Mouse (Mus musculus): ENCODE measurements around the gene Abca5. TPM values are rescaled to one million over a fixed set of nuclear protein-coding genes. Genes with fewer than 3 reads are reported as not detected.

Gene Abca5
- polyA plus RNA-seq, 1 experiment from 2014 or later = 3.3 TPM

GRCm38 (mm10) chr11:110252256-110252655 lies 85.3 kb downstream of the Abca5 start:
- H3K36me3 ChIP-seq = no peaks in the 10 kb centered on the region
- H3K27ac ChIP-seq = no peak overlapping the region
- H3K4me1 ChIP-seq = 0 out of 2 replicates have a peak, but pooled peaks cover 4% of the 10 kb centered on the region
- ATAC-seq (replicated peaks; ENCODE audit: low FRiP score) = no peak
- H3K9ac ChIP-seq = no peak overlapping the region
- no peak overlapping the region for H3K4me2 ChIP-seq
- no peaks in the 10 kb centered on the region for H3K9me3 ChIP-seq (replicated peaks)
- no peaks in the 10 kb centered on the region for H3K27me3 ChIP-seq
- H3K4me3 ChIP-seq (replicated peaks) = no peak overlapping the region
- WGBS = 71% methylated on average over 3 of the region's 3 CpGs

GRCm38 (mm10) chr11:110251534-110251933 lies 86.0 kb downstream of the Abca5 start, which contains the start of gene Abca6:
TSS of gene Abca6 (minus strand) at chr11:110251776.
- Histone ChIP-seq H3K4me1 (0 out of 2 replicates have a peak, but pooled peaks cover 4% of the 10 kb centered on the region), H3K9ac (no peak within 1 kb of the TSS), H3K36me3 (no peaks in the 10 kb centered on the region), H3K4me3 (replicated peaks) (peak within 1 kb of the TSS; percentile 27), H3K27me3 (no peaks in the 10 kb centered on the region), H3K9me3 (replicated peaks) (no peaks in the 10 kb centered on the region), H3K27ac (no peak within 1 kb of the TSS), H3K4me2 (peak within 1 kb of the TSS; percentile 47)
- 17% methylated on average over 8 of the region's 8 CpGs for WGBS
- ATAC-seq (replicated peaks; ENCODE audit: low FRiP score) = no peak

GRCm38 (mm10) chr11:110244730-110245129 lies 92.8 kb downstream of the Abca5 start:
- Histone ChIP-seq H3K4me1 (no peaks in the 10 kb centered on the region), H3K9ac (no peak overlapping the region), H3K9me3 (replicated peaks) (no peaks in the 10 kb centered on the region), H3K4me3 (replicated peaks) (no peak overlapping the region), H3K36me3 (no peaks in the 10 kb centered on the region), H3K4me2 (no peak overlapping the region), H3K27ac (no peak overlapping the region), H3K27me3 (no peaks in the 10 kb centered on the region)
- 78% methylated on average over 10 of the region's 10 CpGs for WGBS
- ATAC-seq (replicated peaks; ENCODE audit: low FRiP score) = no peak

- no peak overlapping the region for H3K27ac ChIP-seq
Observed at GRCm38 (mm10) chr11:110237466-110237865, 100.0 kb downstream of the Abca5 start.

GRCm38 (mm10) chr11:110232975-110233374 lies 104.5 kb downstream of the Abca5 start:
- H3K4me1 ChIP-seq = no peaks in the 10 kb centered on the region
- no peaks in the 10 kb centered on the region for H3K27me3 ChIP-seq
- no peak for ATAC-seq (replicated peaks; ENCODE audit: low FRiP score)
- H3K9ac ChIP-seq = no peak overlapping the region
- H3K4me2 ChIP-seq = no peak overlapping the region
- H3K36me3 ChIP-seq = no peaks in the 10 kb centered on the region
- H3K27ac ChIP-seq = no peak overlapping the region
- no peak overlapping the region for H3K4me3 ChIP-seq (replicated peaks)
- no peaks in the 10 kb centered on the region for H3K9me3 ChIP-seq (replicated peaks)

More at GRCm38 (mm10) chr11:110237466-110237865, 100.0 kb downstream of the Abca5 start:
- Histone ChIP-seq H3K4me1 (no peaks in the 10 kb centered on the region), H3K9me3 (replicated peaks) (no peaks in the 10 kb centered on the region), H3K36me3 (no peaks in the 10 kb centered on the region), H3K27me3 (no peaks in the 10 kb centered on the region), H3K9ac (no peak overlapping the region), H3K4me2 (no peak overlapping the region), H3K4me3 (replicated peaks) (no peak overlapping the region)
- no peak for ATAC-seq (replicated peaks; ENCODE audit: low FRiP score)
- WGBS = 84% methylated on average over 2 of the region's 2 CpGs

Other genes with a start within 250 kb of the Abca5 start
- gene Abca8a, start 241.7 kb downstream of the Abca5 start, polyA plus RNA-seq (2015; fragmentation: Nextera tagmentation; extraction: Ambion mirVana) = 0.30 and 0.85 TPM in 2 replicates
- 1.4 and 1.5 TPM in 2 replicates for gene Abca9, start 169.5 kb downstream of the Abca5 start, polyA plus RNA-seq (2015; fragmentation: Nextera tagmentation; extraction: Ambion mirVana)
- gene Abca6, start 85.9 kb downstream of the Abca5 start, polyA plus RNA-seq (2015; fragmentation: Nextera tagmentation; extraction: Ambion mirVana) = 0.22 and 0.60 TPM in 2 replicates
- 21.9 and 22.9 TPM in 2 replicates for gene Map2k6, start 61.4 kb upstream of the Abca5 start, polyA plus RNA-seq (2015; fragmentation: Nextera tagmentation; extraction: Ambion mirVana)